Mouse (Mus musculus) heart, embryonic 11.5 days (tissue): ENCODE data around the gene Zfp964. TPM values are rescaled to one million over a fixed set of nuclear protein-coding genes. Genes with fewer than 3 reads are reported as not detected.
"Not testable (repeated sequence)": the region's sequence is repeated elsewhere in the genome, so short reads cannot be mapped to it uniquely, and the experiment has no call there.

ENCODE experiments used
- ATAC-seq: fragments of 200-750 bp; cut with Nextera tagmentation; replicated peaks from 2 replicates; pipeline ENCODE4 v1.8.0; 2017; ENCODE audit warnings: moderate library complexity; ENCODE audit not compliant: insufficient number of reproducible peaks, low FRiP score, low TSS enrichment
- H3K27ac ChIP-seq: fragments of 300-500 bp; sonication (generic); 2 replicates; pipeline ENCODE4 v1.5.1; 2014; ENCODE audit warnings: mild to moderate bottlenecking, low read depth, low read length
- H3K27me3 ChIP-seq: fragments of 300-500 bp; sonication (generic); 2 replicates; pipeline ENCODE4 v1.6.1; 2014; ENCODE audit warnings: mild to moderate bottlenecking, low read length, mixed read lengths; ENCODE audit not compliant: control insufficient read depth, insufficient read depth
- H3K36me3 ChIP-seq: fragments of 300-500 bp; sonication (generic); 2 replicates; pipeline ENCODE4 v1.6.1; 2014; ENCODE audit warnings: mild to moderate bottlenecking, low read length, moderate library complexity, mixed read lengths; ENCODE audit not compliant: control insufficient read depth, insufficient read depth
- H3K4me1 ChIP-seq: fragments of 300-500 bp; sonication (generic); 2 replicates; pipeline ENCODE4 v1.6.1; 2014; ENCODE audit warnings: low read length; ENCODE audit not compliant: control insufficient read depth, insufficient read depth
- H3K4me2 ChIP-seq: fragments of 300-500 bp; sonication (generic); 2 replicates; pipeline ENCODE4 v1.6.1; 2014; ENCODE audit warnings: mild to moderate bottlenecking, moderate library complexity
- H3K4me3 ChIP-seq: fragments of 300-500 bp; sonication (generic); 2 replicates; pipeline ENCODE4 v1.5.1; 2014; ENCODE audit warnings: low read depth, low read length
- H3K9ac ChIP-seq: fragments of 300-500 bp; sonication (generic); 2 replicates; pipeline ENCODE4 v1.6.1; 2014; ENCODE audit warnings: mild to moderate bottlenecking, low read depth, low read length, moderate library complexity
- H3K9me3 ChIP-seq: fragments of 300-500 bp; sonication (generic); replicated peaks from 2 replicates; pipeline ENCODE4 v1.6.1; 2016; ENCODE audit warnings: low read length; ENCODE audit not compliant: control insufficient read depth
- WGBS: fragments of 180-500 bp; shearing (Covaris S2); extraction: QIAGEN DNeasy Blood & Tissue Kit; methylation state at CpG from one replicate; pipeline ENCODE4 v1.1.7; 2014; ENCODE audit not compliant: insufficient replicate concordance; 5-methylcytosine and 5-hydroxymethylcytosine counted together
- polyA plus RNA-seq: library from polyadenylated mRNA; unstranded; fragments of >200 nt; fragmentation: Nextera tagmentation; extraction: Ambion mirVana; gene quantifications from 2 replicates; pipeline ENCODE4 v1.2.1, GENCODE M21; 2014

Zfp964 gene
- polyA plus RNA-seq: 1.4 and 1.6 TPM in 2 replicates

DNA sequence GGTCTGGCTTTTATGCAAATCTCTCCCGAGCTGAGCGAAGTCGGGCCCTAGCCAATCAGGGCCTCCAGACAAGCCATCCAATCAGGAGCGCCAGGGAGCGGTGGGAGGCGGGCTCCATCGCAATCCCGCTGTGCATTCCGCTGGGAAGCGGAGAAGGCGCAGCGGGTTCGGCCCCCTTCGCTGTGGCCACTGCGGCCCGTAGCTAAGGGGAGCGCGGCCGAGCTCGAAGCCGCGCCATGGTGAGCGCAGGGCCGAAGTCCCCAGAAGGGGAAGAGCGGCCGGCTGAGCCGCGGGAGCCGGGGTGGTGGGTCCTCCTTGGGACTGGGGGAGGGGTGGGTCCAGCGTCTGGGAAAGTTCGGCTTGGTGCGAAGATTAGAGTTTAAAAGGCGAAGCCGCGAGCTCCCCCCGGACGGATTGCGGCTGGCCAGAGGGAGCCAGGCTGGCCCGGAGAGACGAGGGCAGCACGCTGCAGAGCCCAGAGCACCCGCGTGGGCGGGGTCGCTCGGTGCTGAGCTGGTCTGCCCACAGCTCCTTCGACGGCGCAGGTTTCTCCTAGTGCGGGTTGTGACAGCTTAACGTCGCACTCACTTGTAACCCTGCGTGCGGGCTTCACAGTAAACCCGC lies at the start of gene Zfp964:
Gene Zfp964 (plus strand): TSS at position 122 of the 624 bp plus-strand sequence.
- Histone ChIP-seq H3K27me3 (no peaks in the 10 kb centered on the region), H3K36me3 (no peaks in the 10 kb centered on the region), H3K4me3 (peak within 1 kb of the TSS; percentile 64), H3K9me3 (no peaks in the 10 kb centered on the region), H3K9ac (peak within 1 kb of the TSS; percentile 75), H3K27ac (peak within 1 kb of the TSS; percentile 87), H3K4me1 (no peaks in the 10 kb centered on the region), H3K4me2 (peak within 1 kb of the TSS; percentile 95)
- peak; percentile 98 for ATAC-seq
- WGBS: under 1% methylated on average over 55 of the region's 55 CpGs

DNA sequence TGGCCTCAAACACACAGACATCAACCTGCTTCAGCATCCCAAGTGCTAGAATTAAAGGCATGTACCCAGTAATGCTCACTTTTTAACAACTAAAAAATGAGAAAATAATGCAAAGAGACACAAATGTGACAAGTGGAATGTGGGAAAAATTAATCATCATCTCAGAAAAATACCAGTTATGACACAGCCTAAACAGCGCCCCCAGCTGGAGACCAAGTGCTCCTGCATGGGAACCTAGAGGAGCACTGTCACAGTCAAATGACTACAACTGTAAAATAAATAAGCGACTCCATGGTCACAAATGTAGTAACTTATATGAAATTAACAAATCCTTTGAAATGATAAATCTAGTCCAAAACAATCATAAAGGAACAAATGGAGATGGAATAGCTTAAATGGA lies 39.6 kb upstream of the Zfp964 start:
- Histone ChIP-seq H3K27me3 (no peaks in the 10 kb centered on the region), H3K4me1 (no peaks in the 10 kb centered on the region), H3K9me3 (no peaks in the 10 kb centered on the region), H3K4me2 (no peak overlapping the region), H3K36me3 (peaks cover 21% of the 10 kb centered on the region), H3K4me3 (no peak overlapping the region), H3K9ac (no peak overlapping the region), H3K27ac (no peak overlapping the region)
- ATAC-seq: no peak
- 58% methylated on average over 2 of the region's 2 CpGs for WGBS

- no peak for ATAC-seq
- no peak overlapping the region for H3K4me2 ChIP-seq
- H3K27ac ChIP-seq: no peak overlapping the region
- no peaks in the 10 kb centered on the region for H3K9me3 ChIP-seq
- no peaks in the 10 kb centered on the region for H3K4me1 ChIP-seq
- no peak overlapping the region for H3K4me3 ChIP-seq
- no peaks in the 10 kb centered on the region for H3K27me3 ChIP-seq
- H3K9ac ChIP-seq: no peak overlapping the region
- WGBS: 74% methylated on average over 1 of the region's 1 CpGs
- peaks cover 13% of the 10 kb centered on the region for H3K36me3 ChIP-seq
Observed at GRCm38 (mm10) chr8:69618078-69618477, 36.2 kb upstream of the Zfp964 start.

GRCm38 (mm10) chr8:69625095-69625789 lies 29.0 kb upstream of the Zfp964 start, which contains the start of gene Zfp868:
TSS of gene Zfp868 (minus strand) at chr8:69625548.
- ATAC-seq: peak; percentile 100
- H3K4me1 ChIP-seq: 0 out of 2 replicates have a peak, but pooled peaks cover 4% of the 10 kb centered on the region
- peak within 1 kb of the TSS; percentile 95 for H3K9ac ChIP-seq
- no peaks in the 10 kb centered on the region for H3K9me3 ChIP-seq
- H3K4me2 ChIP-seq: peak within 1 kb of the TSS; percentile 71
- no peaks in the 10 kb centered on the region for H3K27me3 ChIP-seq
- peak within 1 kb of the TSS; percentile 76 for H3K4me3 ChIP-seq
- H3K27ac ChIP-seq: peak within 1 kb of the TSS; percentile 97
- WGBS: under 1% methylated on average over 41 of the region's 41 CpGs
- no peaks in the 10 kb centered on the region for H3K36me3 ChIP-seq

DNA sequence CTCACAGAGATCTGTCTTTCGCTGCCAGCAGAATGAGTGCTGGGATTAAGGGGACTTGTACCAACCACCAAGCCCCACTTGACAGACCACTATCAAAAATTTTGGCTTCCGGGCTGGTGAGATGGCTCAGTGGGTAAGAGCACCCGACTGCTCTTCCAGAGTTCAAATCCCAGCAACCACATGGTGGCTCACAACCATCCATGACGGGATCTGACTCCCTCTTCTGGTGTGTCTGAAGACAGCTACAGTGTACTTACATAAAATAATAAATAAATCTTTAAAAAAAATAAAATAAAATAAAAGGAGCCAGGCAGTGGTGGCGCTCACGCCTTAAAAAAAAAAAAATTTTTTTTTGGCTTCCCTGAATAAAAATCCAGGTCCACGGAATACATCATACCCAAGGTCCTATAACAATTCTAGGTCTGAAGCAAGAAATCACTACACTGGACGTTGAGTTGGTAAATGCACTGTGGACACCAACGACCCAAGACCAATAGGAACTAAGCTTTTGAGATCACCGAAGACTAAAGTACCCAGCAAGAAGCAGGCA lies 396 bp upstream of the Zfp964 start:
- Histone ChIP-seq H3K4me2 (peak overlapping the region; percentile 95), H3K27ac (no peak overlapping the region), H3K4me1 (no peaks in the 10 kb centered on the region), H3K9ac (no peak overlapping the region), H3K27me3 (no peaks in the 10 kb centered on the region), H3K36me3 (no peaks in the 10 kb centered on the region), H3K9me3 (no peaks in the 10 kb centered on the region), H3K4me3 (peak overlapping the region; percentile 64)
- WGBS: 42% methylated on average over 10 of the region's 10 CpGs
- no peak for ATAC-seq

DNA sequence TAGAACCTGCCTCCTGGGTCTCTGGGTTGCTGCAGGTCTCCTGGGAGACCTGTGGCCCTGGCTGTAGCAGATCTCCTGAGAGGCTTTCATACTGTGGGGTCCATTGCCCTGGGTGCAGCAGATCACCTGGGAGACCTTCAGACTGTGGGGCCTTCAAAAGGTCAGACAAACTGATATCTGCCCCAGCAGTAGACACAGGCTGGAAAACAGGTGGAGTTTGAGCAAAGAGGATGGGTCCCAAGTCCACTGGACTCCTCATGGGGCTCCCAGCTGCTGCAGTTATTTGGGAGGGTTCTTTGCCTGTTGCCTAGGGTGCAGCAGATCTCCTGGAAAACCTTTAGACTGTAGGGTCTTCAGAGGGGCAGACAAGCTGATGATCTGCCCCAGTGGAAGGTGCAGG lies 7.0 kb downstream of the Zfp964 start:
- ATAC-seq: no peak
- Histone ChIP-seq H3K27me3 (no peaks in the 10 kb centered on the region), H3K4me3 (no peak overlapping the region), H3K4me1 (no peaks in the 10 kb centered on the region), H3K9me3 (0 out of 2 replicates have a peak, but pooled peaks cover 3% of the 10 kb centered on the region), H3K36me3 (peaks cover 6% of the 10 kb centered on the region), H3K27ac (no peak overlapping the region), H3K9ac (no peak overlapping the region), H3K4me2 (no peak overlapping the region)

DNA sequence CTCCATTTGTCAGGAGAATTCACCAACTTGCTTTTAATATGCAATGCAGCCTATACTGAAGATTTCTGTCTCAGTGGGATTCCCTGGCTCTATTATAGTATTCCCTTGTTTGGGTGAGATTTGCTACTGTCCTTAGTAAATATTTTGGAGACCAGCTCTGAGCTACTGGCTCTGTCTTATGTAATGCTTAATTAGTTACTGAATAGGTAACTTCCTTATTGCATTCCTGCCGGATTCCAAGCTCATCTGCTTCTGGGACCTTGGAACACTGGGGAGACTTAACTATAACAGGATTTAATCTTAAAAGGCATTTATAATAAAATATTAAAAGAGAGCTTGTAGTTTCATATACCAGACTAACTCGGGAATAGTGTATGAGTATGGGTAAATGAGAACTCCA lies 10.8 kb downstream of the Zfp964 start:
- 71% methylated on average over 2 of the region's 2 CpGs for WGBS
- H3K27me3 ChIP-seq, H3K4me2 ChIP-seq, H3K27ac ChIP-seq, H3K36me3 ChIP-seq, ATAC-seq, H3K9me3 ChIP-seq, H3K9ac ChIP-seq, H3K4me3 ChIP-seq, H3K4me1 ChIP-seq: not testable (repeated sequence)

DNA sequence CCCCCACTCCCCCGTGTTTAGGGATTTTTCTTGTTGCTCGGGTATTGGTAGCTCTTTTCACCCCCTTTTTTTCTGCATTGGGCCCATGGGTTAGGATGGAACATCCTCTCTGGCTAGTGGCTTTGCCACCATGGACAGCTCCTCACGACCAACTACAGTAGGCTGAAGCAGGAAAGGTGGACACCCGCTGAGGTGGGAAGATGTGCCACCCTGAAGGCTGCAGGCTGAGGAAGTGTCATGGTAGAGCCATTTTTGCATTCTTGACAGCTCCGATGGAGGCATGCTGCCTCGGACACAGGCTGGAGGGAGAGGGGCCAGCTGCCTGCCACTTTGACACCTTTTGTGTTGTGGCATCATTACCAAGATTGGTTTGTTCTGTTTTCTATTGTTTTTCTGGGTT lies 47.5 kb downstream of the Zfp964 start:
- 72% methylated on average over 6 of the region's 6 CpGs for WGBS
- ATAC-seq: no peak
- Histone ChIP-seq H3K9ac (no peak overlapping the region), H3K27me3 (no peaks in the 10 kb centered on the region), H3K4me1 (no peaks in the 10 kb centered on the region), H3K27ac (no peak overlapping the region), H3K36me3 (peaks cover 34% of the 10 kb centered on the region), H3K4me3 (no peak overlapping the region), H3K4me2 (no peak overlapping the region), H3K9me3 (peaks cover 6% of the 10 kb centered on the region)
